ENCODE assay signal across 31 mouse cellular contexts in genomic region chr4:49813852-49814251, GRCm38 (mm10). TPM values are rescaled to one million over a fixed set of nuclear protein-coding genes. Genes with fewer than 3 reads are reported as not detected.
DNase-seq lines count a peak whose midpoint lies in the region; ATAC-seq lines count a peak whose summit lies in the region.
"Had no signal": no experiment of that assay in that cellular context is flagged by ENCODE, and none has a peak within 500 bp of the region (broad histone marks: within the 10 kb centered on the region; RNA-seq: fewer than 3 reads in every experiment).

No protein-coding gene starts in this region.

- ATAC-seq in neural tube, embryonic 13.5 days (ENCODE audit: low read depth), result 0 out of 2 replicates have a peak, but pooled peaks have one; percentile 50
- ATAC-seq in neural tube, embryonic 15.5 days (ENCODE audit: low FRiP score), result no peak
- ATAC-seq in heart, embryonic 11.5 days (replicated peaks; ENCODE audit: insufficient number of reproducible peaks, low FRiP score, low TSS enrichment), result no peak
- ATAC-seq: CD4-positive, CD25-positive, alpha-beta regulatory T cell, adult 4 months; forebrain, embryonic 16.5 days; inflammation-experienced regulatory T-cells, adult 6 months had no signal

- H3K9ac ChIP-seq in neural tube, embryonic 13.5 days, result no peak overlapping the region
- H3K9ac ChIP-seq in neural tube, embryonic 15.5 days (replicated peaks), result no peak overlapping the region
- no peak overlapping the region for H3K9ac ChIP-seq in heart, embryonic 11.5 days (ENCODE audit: low read depth, low read length)
- H3K9ac ChIP-seq: heart, embryonic 12.5 days; hindbrain, embryonic 14.5 days; kidney, embryonic 15.5 days; limb, embryonic 13.5 days; lung, embryonic 15.5 days had no signal

- H3K4me1 ChIP-seq in neural tube, embryonic 13.5 days (replicated peaks), result no peaks in the 10 kb centered on the region
- H3K4me1 ChIP-seq in neural tube, embryonic 15.5 days, result no peaks in the 10 kb centered on the region
- no peaks in the 10 kb centered on the region for H3K4me1 ChIP-seq in heart, embryonic 11.5 days (ENCODE audit: control insufficient read depth, insufficient read depth, low read length)
- H3K4me1 ChIP-seq: heart, embryonic 12.5 days; kidney, embryonic 15.5 days; lung, embryonic 15.5 days had no signal

- H3K9me3 ChIP-seq in neural tube, embryonic 13.5 days, result no peaks in the 10 kb centered on the region
- H3K9me3 ChIP-seq in neural tube, embryonic 15.5 days (replicated peaks), result no peaks in the 10 kb centered on the region
- H3K9me3 ChIP-seq in heart, embryonic 11.5 days (replicated peaks; ENCODE audit: control insufficient read depth, low read length), result no peaks in the 10 kb centered on the region
- H3K9me3 ChIP-seq: heart, embryonic 12.5 days; kidney, embryonic 15.5 days; limb, embryonic 13.5 days; lung, embryonic 15.5 days had no signal

- DNase-seq in cerebellum, postnatal 10 days, result peak; percentile 34 to 56
- no peak for DNase-seq in cerebellum, adult 11 months
- DNase-seq in adrenal gland, postnatal 36 days, result peak; percentile 56 to 61
- no peak for DNase-seq in kidney, adult 11 months
- DNase-seq: gastrocnemius, adult 2 months; gastrocnemius, postnatal 36 days; heart, adult 18-20 months; heart, postnatal 4 days; kidney, adult 18-20 months; kidney, postnatal 25 days; lung, postnatal 36 days; thymus, adult 18-20 months; thymus, postnatal 25 days had no signal

- no peaks in the 10 kb centered on the region for H3K27me3 ChIP-seq in neural tube, embryonic 13.5 days
- no peaks in the 10 kb centered on the region for H3K27me3 ChIP-seq in neural tube, embryonic 15.5 days (replicated peaks)
- H3K27me3 ChIP-seq in heart, embryonic 11.5 days (ENCODE audit: control insufficient read depth, insufficient read depth, low read length), result no peaks in the 10 kb centered on the region
- H3K27me3 ChIP-seq: heart, embryonic 12.5 days; kidney, embryonic 15.5 days; limb, embryonic 13.5 days; lung, embryonic 15.5 days had no signal

- WGBS in neural tube, embryonic 13.5 days, result 62% methylated on average over 3 of the region's 3 CpGs
- whole genome bisulfite sequencing in neural tube, embryonic 15.5 days, result 65% methylated on average over 3 of the region's 3 CpGs
- WGBS in heart, embryonic 11.5 days (ENCODE audit: insufficient replicate concordance), result 78% methylated on average over 3 of the region's 3 CpGs

- H3K4me2 ChIP-seq in neural tube, embryonic 13.5 days, result no peak overlapping the region
- H3K4me2 ChIP-seq in neural tube, embryonic 15.5 days, result no peak overlapping the region
- H3K4me2 ChIP-seq in heart, embryonic 11.5 days, result no peak overlapping the region
- H3K4me2 ChIP-seq: heart, embryonic 12.5 days; hindbrain, embryonic 14.5 days; kidney, embryonic 15.5 days; limb, embryonic 13.5 days; liver, embryonic 11.5 days; lung, embryonic 15.5 days; midbrain, embryonic 11.5 days had no signal

- H3K36me3 ChIP-seq in neural tube, embryonic 13.5 days, result no peaks in the 10 kb centered on the region
- no peaks in the 10 kb centered on the region for H3K36me3 ChIP-seq in neural tube, embryonic 15.5 days
- no peaks in the 10 kb centered on the region for H3K36me3 ChIP-seq in heart, embryonic 11.5 days (ENCODE audit: control insufficient read depth, insufficient read depth, low read length)
- H3K36me3 ChIP-seq: heart, embryonic 12.5 days; kidney, embryonic 15.5 days; limb, embryonic 13.5 days; lung, embryonic 15.5 days had no signal

- H3K27ac ChIP-seq in neural tube, embryonic 13.5 days (replicated peaks), result no peak overlapping the region
- H3K27ac ChIP-seq in neural tube, embryonic 15.5 days (replicated peaks), result no peak overlapping the region
- no peak overlapping the region for H3K27ac ChIP-seq in heart, embryonic 11.5 days (ENCODE audit: low read depth, low read length)
- H3K27ac ChIP-seq: gastrocnemius, adult 2 months; hindbrain, embryonic 14.5 days; kidney, embryonic 15.5 days; left cerebral cortex, adult 2 months; limb, embryonic 13.5 days; lung, embryonic 15.5 days; stomach, postnatal 0 days had no signal

- H3K4me3 ChIP-seq in neural tube, embryonic 13.5 days, result no peak overlapping the region
- no peak overlapping the region for H3K4me3 ChIP-seq in neural tube, embryonic 15.5 days (replicated peaks)
- H3K4me3 ChIP-seq in heart, embryonic 11.5 days (ENCODE audit: low read depth, low read length), result no peak overlapping the region
- H3K4me3 ChIP-seq: erythroblast, embryonic 14.5 days; gastrocnemius, adult 2 months; heart, embryonic 12.5 days; kidney, embryonic 15.5 days; left cerebral cortex, adult 2 months; limb, embryonic 13.5 days; lung, embryonic 15.5 days had no signal

RNA-seq across cellular contexts. Expression of gene Grin3a, which starts 31.7 kb away (rescaled TPM):
- 10.9 and 11.4 TPM in 2 replicates for polyA plus RNA-seq in neural tube, embryonic 13.5 days (2015; fragmentation: Nextera tagmentation; extraction: Ambion mirVana)
- polyA plus RNA-seq in neural tube, embryonic 15.5 days (2015; fragmentation: Nextera tagmentation; extraction: Ambion mirVana), result 23.7 and 29.5 TPM in 2 replicates
- total RNA-seq in adrenal gland, postnatal 36 days (2021), result under 1 TPM; 0.13 to 0.20 TPM
- 2.4 TPM in 2 replicates for polyA plus RNA-seq in heart, embryonic 11.5 days (2014; fragmentation: Nextera tagmentation; extraction: Ambion mirVana)
- total RNA-seq: megakaryocyte, adult 5-6 weeks had no signal
- polyA plus RNA-seq: erythroblast, embryonic 14.5 days; inflammation-experienced regulatory T-cells, adult 6 months; spleen, adult 2 months had no signal

Comparison
In these comparisons a context has a peak if more than half of its experiments do, and no peak if none do; other contexts are left out.
1. DNase-seq: peak in cerebellum, postnatal 10 days (2 of 2) and adrenal gland, postnatal 36 days (2 of 2); none in cerebellum, adult 11 months (single experiment) and kidney, adult 11 months (single experiment).